Mouse (Mus musculus) CD4-positive helper T cell, adult 2 months (primary cell): ENCODE measurements around the gene Vangl2.

Experiments used
- DNase-seq: peaks from one replicate; pipeline ENCODE4 v3.0.0-alpha.2; 2012; ENCODE audit warnings: low read depth, missing footprints, low spot score

The Vangl2 gene

DNA sequence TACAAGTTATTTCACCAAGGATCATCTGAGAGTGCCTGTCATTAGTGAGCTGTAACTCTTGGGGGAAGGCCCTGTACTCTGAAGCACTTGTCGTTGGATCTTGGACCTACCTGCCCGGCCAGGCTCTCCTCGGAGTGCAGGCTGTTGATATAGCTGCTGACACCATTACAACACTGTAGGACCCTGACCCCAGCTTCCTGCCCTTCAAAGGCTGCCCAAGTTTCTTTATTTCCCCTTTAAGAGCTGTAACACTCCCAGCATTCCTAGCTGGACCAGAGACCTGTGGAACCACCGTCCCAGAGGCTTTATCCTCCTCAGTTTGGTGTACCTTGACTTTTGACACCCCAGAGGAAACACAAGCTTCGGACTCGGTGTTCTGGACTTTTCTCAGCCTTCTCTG is 59.0 kb downstream of the Vangl2 start:
- DNase-seq: no peak

DNA sequence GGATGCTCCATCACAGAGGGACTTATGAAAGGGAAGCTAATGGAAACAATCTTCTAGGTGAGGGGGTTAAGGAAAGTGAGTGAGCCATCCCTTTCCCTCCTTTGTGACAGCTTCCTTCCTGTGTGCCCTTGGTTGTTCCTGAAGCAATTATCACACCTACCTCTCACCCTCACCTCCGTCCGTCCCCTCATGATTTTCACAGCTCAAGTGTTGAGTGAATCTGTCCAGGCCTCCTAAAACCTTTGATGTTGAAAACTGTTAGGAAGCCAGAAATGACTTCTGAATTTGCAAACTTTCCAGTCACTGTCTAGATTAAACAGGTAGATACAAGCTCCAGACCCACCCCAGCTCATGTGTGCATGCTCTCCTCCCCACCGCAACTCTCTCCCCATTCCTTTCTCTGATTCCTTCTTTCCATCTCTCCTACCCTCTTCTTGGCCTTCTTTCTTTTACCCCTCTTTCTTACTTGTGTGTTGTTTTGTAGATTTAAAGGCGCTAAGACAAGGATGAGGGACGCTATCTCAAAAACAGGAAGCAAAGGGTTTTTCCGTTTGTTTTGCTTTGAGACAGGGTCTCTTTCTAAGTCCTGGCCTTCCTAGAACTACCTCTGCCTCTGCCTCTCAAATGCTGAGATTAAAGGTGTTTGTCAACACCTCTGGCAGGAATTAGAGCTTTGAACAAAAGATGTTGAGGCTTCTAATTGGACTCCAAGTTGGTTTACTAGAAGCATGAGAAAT is 62.0 kb downstream of the Vangl2 start:
- peak; percentile 66 for DNase-seq

DNA sequence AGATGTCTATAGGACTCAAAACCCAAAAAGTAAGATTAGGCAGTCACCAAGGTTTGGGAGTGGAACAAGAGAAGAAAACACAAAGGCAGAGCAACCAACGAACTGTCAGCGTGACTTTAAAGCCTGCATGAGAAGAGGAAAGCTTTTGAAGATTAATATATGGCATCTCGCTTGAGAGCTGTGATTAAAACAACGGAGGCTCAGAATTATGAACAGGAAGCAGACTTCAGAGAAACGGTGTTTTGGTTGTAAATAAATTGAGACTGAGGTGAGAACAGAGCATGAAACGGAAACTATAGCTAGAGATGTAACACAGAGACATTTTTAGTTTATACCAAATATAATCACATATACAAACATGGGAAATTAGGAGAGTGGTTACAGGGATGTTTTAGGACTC is 64.6 kb downstream of the Vangl2 start:
- DNase-seq: peak; percentile 74

DNA sequence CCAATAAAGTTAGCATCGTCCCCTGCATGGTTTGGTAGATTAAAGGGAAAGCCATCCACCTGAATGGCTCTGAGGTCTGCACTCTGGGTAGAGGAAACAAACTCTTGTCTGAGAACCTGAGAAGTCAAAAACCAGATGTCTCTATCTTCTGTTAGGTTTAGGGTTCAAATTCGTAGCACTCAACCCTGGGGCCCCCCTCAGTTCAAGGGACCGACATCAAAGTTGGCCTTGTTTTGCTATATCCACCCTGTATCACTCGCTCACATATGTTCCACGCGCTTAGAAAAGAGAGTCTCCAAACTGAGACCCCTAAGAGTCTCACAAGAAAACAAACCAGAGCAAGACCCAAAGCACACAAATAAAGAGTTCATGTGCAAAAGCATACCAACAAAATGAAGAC is 66.5 kb downstream of the Vangl2 start:
- no peak for DNase-seq

DNA sequence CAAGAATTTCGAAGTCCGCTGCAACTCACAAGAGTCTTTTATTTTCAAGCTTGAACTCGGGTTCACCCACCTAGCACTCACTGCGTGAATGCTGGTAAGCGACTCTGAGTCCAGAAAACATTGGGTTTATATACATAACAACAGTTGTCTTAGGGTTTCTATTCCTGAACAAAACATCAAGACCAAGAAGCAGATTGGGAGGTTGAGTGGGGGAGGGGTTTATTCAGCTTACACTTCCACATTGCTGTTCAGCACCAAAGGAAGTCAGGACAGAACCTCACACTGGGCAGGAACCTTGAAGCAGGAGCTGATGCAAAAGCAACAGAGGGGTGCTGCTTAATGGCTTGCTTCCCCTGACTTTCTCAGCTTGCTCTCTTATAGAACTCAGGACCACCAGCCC is 67.5 kb downstream of the Vangl2 start:
- DNase-seq: no peak

DNA sequence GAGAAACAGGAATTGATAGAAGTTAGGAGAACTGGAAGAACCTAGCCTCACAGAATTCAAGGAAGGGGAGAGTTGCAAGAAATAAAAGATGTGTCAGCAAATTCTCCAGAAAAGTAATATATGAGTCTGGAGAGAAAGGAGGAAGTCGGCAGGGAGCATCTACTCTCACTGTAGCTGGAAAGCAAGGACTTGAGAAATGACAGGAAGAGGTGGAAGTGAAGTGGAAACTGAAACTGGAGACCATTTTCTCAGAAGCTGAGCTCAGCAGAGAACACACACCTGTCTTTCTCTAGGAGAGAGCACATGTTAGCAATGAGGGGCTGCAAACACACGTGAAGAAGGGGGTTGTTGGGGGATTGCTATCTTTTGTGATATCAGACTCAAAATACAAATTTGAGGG is 70.8 kb downstream of the Vangl2 start:
- DNase-seq: no peak

DNA sequence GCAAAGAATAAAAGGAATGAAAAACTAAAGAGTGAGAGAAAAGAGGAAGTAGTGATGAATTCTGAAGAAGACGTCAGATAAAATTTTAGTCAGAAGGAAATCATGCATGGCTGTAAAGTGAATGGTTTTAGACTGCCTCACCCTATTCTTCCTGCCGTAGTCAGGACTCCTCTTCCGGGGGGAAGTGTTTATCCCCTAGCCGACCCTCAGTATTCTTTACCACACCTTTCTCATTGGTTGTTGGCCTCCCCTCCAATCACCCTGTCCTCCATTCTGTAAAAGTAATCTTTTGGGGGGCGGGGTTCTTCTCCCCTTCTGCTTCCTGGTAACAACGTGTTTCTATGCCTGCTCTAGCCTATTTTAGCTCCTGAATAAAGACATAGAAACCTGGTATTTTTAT is 73.2 kb downstream of the Vangl2 start:
- no peak for DNase-seq
